In the genomic region with DNA sequence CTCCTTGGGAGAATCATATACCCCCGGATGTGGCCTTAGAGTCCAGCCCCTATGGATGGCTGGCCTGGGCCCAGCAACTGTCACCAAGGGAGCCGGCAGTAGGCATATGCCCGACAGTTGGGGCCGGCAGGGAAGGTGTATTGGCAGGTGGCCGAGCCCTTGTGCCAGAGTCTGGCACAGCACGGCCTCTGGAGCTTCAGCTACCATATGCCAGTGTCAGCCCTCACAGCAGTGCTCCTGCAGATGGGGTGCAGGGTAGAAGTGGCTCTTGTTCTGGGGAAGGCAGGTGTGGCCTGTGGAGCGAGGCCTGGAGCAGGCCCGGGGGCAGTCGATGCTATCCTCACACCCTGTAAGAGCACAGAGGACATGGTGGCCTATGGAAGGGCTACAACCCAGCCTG, we compare ENCODE assay signal across 10 mouse cellular contexts. TPM values are rescaled to one million over a fixed set of nuclear protein-coding genes. Genes with fewer than 3 reads are reported as not detected.
DNase-seq lines count a peak whose midpoint lies in the region; ATAC-seq lines count a peak whose summit lies in the region.
"Had no signal": no experiment of that assay in that cellular context is flagged by ENCODE, and none has a peak within 500 bp of the region (broad histone marks: within the 10 kb centered on the region; RNA-seq: fewer than 3 reads in every experiment).

No protein-coding gene starts in this region.

- no peak for DNase-seq in forebrain, embryonic 10.5 days (ENCODE audit: extremely low spot score, low spot score)
- no peak for DNase-seq in forebrain, embryonic 11.5 days (ENCODE audit: low spot score)
- no peak for DNase-seq in hindbrain, embryonic 14.5 days (ENCODE audit: low spot score)
- DNase-seq in thymus, postnatal 10 days (ENCODE audit: low spot score in 2 of 2) = no peak
- no peak for DNase-seq in left cerebral cortex, adult 18-20 months (ENCODE audit: low spot score in 2 of 2)
- DNase-seq in spleen, adult 18-20 months = no peak

- WGBS in forebrain, embryonic 10.5 days = 88% methylated on average over 9 of the region's 9 CpGs
- WGBS in forebrain, embryonic 11.5 days = 91% methylated on average over 9 of the region's 9 CpGs
- 80% methylated on average over 9 of the region's 9 CpGs for WGBS in neural tube, embryonic 12.5 days
- WGBS in neural tube, embryonic 15.5 days = 59% methylated on average over 9 of the region's 9 CpGs
- 52% methylated on average over 9 of the region's 9 CpGs for WGBS in hindbrain, embryonic 14.5 days

- no peaks in the 10 kb centered on the region for H3K9me3 ChIP-seq in forebrain, embryonic 10.5 days
- no peaks in the 10 kb centered on the region for H3K9me3 ChIP-seq in forebrain, embryonic 11.5 days (ENCODE audit: control insufficient read depth, low read length)
- no peaks in the 10 kb centered on the region for H3K9me3 ChIP-seq in neural tube, embryonic 12.5 days
- H3K9me3 ChIP-seq in neural tube, embryonic 15.5 days (replicated peaks) = no peaks in the 10 kb centered on the region
- no peaks in the 10 kb centered on the region for H3K9me3 ChIP-seq in hindbrain, embryonic 14.5 days (ENCODE audit: control insufficient read depth, low read length)
- H3K9me3 ChIP-seq: G1E had no signal

- no peak for ATAC-seq in forebrain, embryonic 11.5 days (replicated peaks; ENCODE audit: low FRiP score)
- 0 out of 2 replicates have a peak, but pooled peaks have one; percentile 38 for ATAC-seq in neural tube, embryonic 12.5 days (ENCODE audit: low FRiP score, low read depth)
- ATAC-seq in neural tube, embryonic 15.5 days (ENCODE audit: low FRiP score) = no peak
- peak; percentile 61; the same call in 1 of the 2 replicates for ATAC-seq in hindbrain, embryonic 14.5 days (ENCODE audit: low FRiP score)

- H3K4me2 ChIP-seq in forebrain, embryonic 11.5 days (ENCODE audit: low read depth, low read length, severe bottlenecking) = no peak overlapping the region
- H3K4me2 ChIP-seq in neural tube, embryonic 12.5 days (replicated peaks) = no peak overlapping the region
- no peak overlapping the region for H3K4me2 ChIP-seq in neural tube, embryonic 15.5 days
- no peak overlapping the region for H3K4me2 ChIP-seq in hindbrain, embryonic 14.5 days (replicated peaks)

- no peak overlapping the region for H3K4me3 ChIP-seq in forebrain, embryonic 10.5 days
- no peak overlapping the region for H3K4me3 ChIP-seq in forebrain, embryonic 11.5 days (ENCODE audit: low read depth, low read length)
- H3K4me3 ChIP-seq in neural tube, embryonic 12.5 days = no peak overlapping the region
- no peak overlapping the region for H3K4me3 ChIP-seq in neural tube, embryonic 15.5 days (replicated peaks)
- no peak overlapping the region for H3K4me3 ChIP-seq in hindbrain, embryonic 14.5 days (replicated peaks; ENCODE audit: low read length)

- peaks cover 85% of the 10 kb centered on the region for H3K4me1 ChIP-seq in forebrain, embryonic 10.5 days
- H3K4me1 ChIP-seq in forebrain, embryonic 11.5 days (replicated peaks; ENCODE audit: control insufficient read depth, insufficient read depth, low read length) = peaks cover 18% of the 10 kb centered on the region; the same call in 1 of the 2 replicates
- H3K4me1 ChIP-seq in neural tube, embryonic 12.5 days = peaks cover 54% of the 10 kb centered on the region
- peaks cover 44% of the 10 kb centered on the region for H3K4me1 ChIP-seq in neural tube, embryonic 15.5 days
- H3K4me1 ChIP-seq in hindbrain, embryonic 14.5 days (replicated peaks; ENCODE audit: control insufficient read depth, insufficient read depth, low read length) = peaks cover 35% of the 10 kb centered on the region

- H3K9ac ChIP-seq in forebrain, embryonic 11.5 days (ENCODE audit: low read length) = no peak overlapping the region; the same call in 1 of the 2 replicates
- H3K9ac ChIP-seq in neural tube, embryonic 12.5 days = no peak overlapping the region
- H3K9ac ChIP-seq in neural tube, embryonic 15.5 days (replicated peaks) = no peak overlapping the region
- no peak overlapping the region for H3K9ac ChIP-seq in hindbrain, embryonic 14.5 days

- no peaks in the 10 kb centered on the region for H3K27me3 ChIP-seq in forebrain, embryonic 10.5 days (ENCODE audit: poor library complexity, severe bottlenecking)
- no peaks in the 10 kb centered on the region for H3K27me3 ChIP-seq in forebrain, embryonic 11.5 days (ENCODE audit: control insufficient read depth, insufficient read depth, low read length)
- no peaks in the 10 kb centered on the region for H3K27me3 ChIP-seq in neural tube, embryonic 12.5 days (replicated peaks)
- no peaks in the 10 kb centered on the region for H3K27me3 ChIP-seq in neural tube, embryonic 15.5 days (replicated peaks)
- H3K27me3 ChIP-seq in hindbrain, embryonic 14.5 days (ENCODE audit: control insufficient read depth, insufficient read depth, low read length) = no peaks in the 10 kb centered on the region

- H3K27ac ChIP-seq in forebrain, embryonic 10.5 days = peak overlapping the region; percentile 56
- H3K27ac ChIP-seq in forebrain, embryonic 11.5 days (ENCODE audit: low read depth, low read length) = no peak overlapping the region
- H3K27ac ChIP-seq in neural tube, embryonic 12.5 days = no peak overlapping the region
- H3K27ac ChIP-seq in neural tube, embryonic 15.5 days (replicated peaks) = no peak overlapping the region
- H3K27ac ChIP-seq in hindbrain, embryonic 14.5 days = no peak overlapping the region
- H3K27ac ChIP-seq: kidney, postnatal 0 days had no signal

- H3K36me3 ChIP-seq in forebrain, embryonic 10.5 days (replicated peaks) = no peaks in the 10 kb centered on the region
- H3K36me3 ChIP-seq in forebrain, embryonic 11.5 days (ENCODE audit: control insufficient read depth, insufficient read depth, low read length) = no peaks in the 10 kb centered on the region
- no peaks in the 10 kb centered on the region for H3K36me3 ChIP-seq in neural tube, embryonic 12.5 days
- H3K36me3 ChIP-seq in neural tube, embryonic 15.5 days = no peaks in the 10 kb centered on the region
- no peaks in the 10 kb centered on the region for H3K36me3 ChIP-seq in hindbrain, embryonic 14.5 days (replicated peaks; ENCODE audit: control insufficient read depth, insufficient read depth)

RNA-seq across cellular contexts. Expression of a gene that starts 28.2 kb away (rescaled TPM):
- 120 and 134 TPM in 2 replicates for polyA plus RNA-seq in forebrain, embryonic 10.5 days (2016; fragmentation: Nextera tagmentation; extraction: Ambion mirVana)
- polyA plus RNA-seq in forebrain, embryonic 11.5 days (2014; fragmentation: Nextera tagmentation; extraction: Ambion mirVana) = 138 and 150 TPM in 2 replicates
- 70.7 and 74.6 TPM in 2 replicates for polyA plus RNA-seq in neural tube, embryonic 12.5 days (2016; fragmentation: Nextera tagmentation; extraction: Ambion mirVana)
- 51.0 and 57.5 TPM in 2 replicates for polyA plus RNA-seq in neural tube, embryonic 15.5 days (2015; fragmentation: Nextera tagmentation; extraction: Ambion mirVana)
- polyA plus RNA-seq in hindbrain, embryonic 14.5 days (2014; fragmentation: Nextera tagmentation; extraction: Ambion mirVana) = 55.0 and 58.4 TPM in 2 replicates
- 10 to 100 TPM; 25.1 to 30.8 TPM for total RNA-seq in left cerebral cortex, adult 18-20 months (2021)

Comparison
In these comparisons a context has a peak if more than half of its experiments do, and no peak if none do; other contexts are left out.
1. ATAC-seq: peak in neural tube, embryonic 12.5 days (single experiment) and hindbrain, embryonic 14.5 days (single experiment); none in forebrain, embryonic 11.5 days (single experiment) and neural tube, embryonic 15.5 days (single experiment).